Mouse (Mus musculus) heart, postnatal 25 days (tissue): ENCODE results near the gene Olfr896-ps1. TPM values are rescaled to one million over a fixed set of nuclear protein-coding genes. Genes with fewer than 3 reads are reported as not detected.

ENCODE experiments used
- DNase-seq: peaks from one replicate; pipeline ENCODE4 v3.0.0; 2022; ENCODE audit warnings: low spot score
- intact Hi-C: fragments of 180-260 bp; cut with DNase I; formaldehyde crosslinking; loops from one replicate; pipeline ENCODE4 v1.15.1; 2025
- total RNA-seq, 2 experiments: library from RNA; stranded (reverse); gene quantifications; 2 replicates each; pipeline ENCODE4 v1.2.3; 2021

Gene Olfr896-ps1
- total RNA-seq: not detected

- no peak for DNase-seq
- intact Hi-C loops: no loop called here
These were observed at the start of gene Olfr896-ps1 for GRCm38 (mm10) chr9:38290807-38291206. TSS of gene Olfr896-ps1 (plus strand) at chr9:38291107.

GRCm38 (mm10) chr9:38252474-38252873 lies 38.4 kb upstream of the Olfr896-ps1 start, which contains the start of gene Olfr143:
TSS of gene Olfr143 (plus strand) at chr9:38252774.
- intact Hi-C loops: no loop called here
- no peak for DNase-seq

DNA sequence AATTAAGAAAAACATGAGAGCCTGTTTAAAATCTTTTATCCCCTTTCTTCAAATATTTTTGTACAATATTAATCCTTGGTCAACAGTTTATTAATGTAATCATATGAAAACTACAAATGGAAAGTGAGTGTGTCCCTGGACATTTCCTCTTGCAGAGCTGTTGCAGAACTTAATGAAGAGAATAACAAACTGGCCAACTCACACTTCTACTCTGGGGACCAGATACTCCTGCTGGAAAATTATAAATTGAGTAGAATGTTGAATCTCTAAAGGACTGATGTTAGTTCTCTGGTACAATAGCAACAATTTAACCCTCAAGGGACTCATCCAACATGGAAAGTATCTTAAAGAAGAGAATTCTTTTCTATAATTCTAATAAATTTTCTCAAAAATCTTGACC lies 23.4 kb upstream of the Olfr896-ps1 start, which contains the start of gene Olfr895:
Gene Olfr895 (plus strand): TSS at position 301 of the 400 bp plus-strand sequence.
- intact Hi-C loops: no loop called here
- no peak for DNase-seq

- intact Hi-C loops: no loop called here
- no peak for DNase-seq
These were observed 37.9 kb downstream of the Olfr896-ps1 start, which contains the start of gene Olfr25 for GRCm38 (mm10) chr9:38328760-38329159. TSS of gene Olfr25 (plus strand) at chr9:38329060.

Other genes starting within 250 kb of the Olfr896-ps1 start
- gene Olfr884, start 244.6 kb upstream of the Olfr896-ps1 start, total RNA-seq: not detected
- gene Olfr885, start 229.8 kb upstream of the Olfr896-ps1 start, total RNA-seq: not detected
- gene Olfr887, start 207.0 kb upstream of the Olfr896-ps1 start, total RNA-seq: not detected
- not detected for gene Olfr888, start 183.0 kb upstream of the Olfr896-ps1 start, total RNA-seq
- not detected for gene Olfr889, start 175.9 kb upstream of the Olfr896-ps1 start, total RNA-seq
- gene Olfr890, start 148.6 kb upstream of the Olfr896-ps1 start, total RNA-seq: not detected
- gene Olfr891, start 110.3 kb upstream of the Olfr896-ps1 start, total RNA-seq: not detected
- not detected for gene Olfr893, start 82.7 kb upstream of the Olfr896-ps1 start, total RNA-seq
- not detected for gene Olfr894, start 73.1 kb upstream of the Olfr896-ps1 start, total RNA-seq
- not detected for gene Olfr143, start 38.3 kb upstream of the Olfr896-ps1 start, total RNA-seq
- not detected for gene Olfr895, start 23.3 kb upstream of the Olfr896-ps1 start, total RNA-seq
- gene Olfr25, start 38.0 kb downstream of the Olfr896-ps1 start, total RNA-seq: not detected
- gene Olfr898, start 57.3 kb downstream of the Olfr896-ps1 start, total RNA-seq: not detected
- not detected for gene Olfr250, start 75.8 kb downstream of the Olfr896-ps1 start, total RNA-seq
- not detected for gene Olfr251, start 86.0 kb downstream of the Olfr896-ps1 start, total RNA-seq
- gene Olfr147, start 110.6 kb downstream of the Olfr896-ps1 start, total RNA-seq: not detected
- not detected for gene Olfr901, start 138.3 kb downstream of the Olfr896-ps1 start, total RNA-seq
- gene Olfr902, start 156.5 kb downstream of the Olfr896-ps1 start, total RNA-seq: not detected
- gene Olfr904, start 172.0 kb downstream of the Olfr896-ps1 start, total RNA-seq: not detected
- gene Olfr905, start 180.0 kb downstream of the Olfr896-ps1 start, total RNA-seq: not detected
- gene Olfr906, start 196.0 kb downstream of the Olfr896-ps1 start, total RNA-seq: not detected
- gene Olfr907, start 204.7 kb downstream of the Olfr896-ps1 start, total RNA-seq: not detected
- not detected for gene Olfr911-ps1, start 230.5 kb downstream of the Olfr896-ps1 start, total RNA-seq
- gene Olfr910, start 246.7 kb downstream of the Olfr896-ps1 start, total RNA-seq: not detected